Mouse (Mus musculus) forebrain, embryonic 15.5 days (tissue): ENCODE data around the gene Ercc1. TPM values are rescaled to one million over a fixed set of nuclear protein-coding genes. Genes with fewer than 3 reads are reported as not detected.

ENCODE experiments used
- ATAC-seq: fragments of 200-750 bp; cut with Nextera tagmentation; replicated peaks from 2 replicates; pipeline ENCODE4 v1.8.0; 2017; ENCODE audit warnings: mild to moderate bottlenecking, moderate TSS enrichment, moderate library complexity
- H3K27ac ChIP-seq: fragments of 300-500 bp; sonication (generic); replicated peaks from 2 replicates; pipeline ENCODE4 v1.5.1; 2015; ENCODE audit warnings: mild to moderate bottlenecking, inconsistent platforms
- H3K27me3 ChIP-seq: fragments of 300-500 bp; sonication (generic); 2 replicates; pipeline ENCODE4 v1.6.1; 2015; ENCODE audit warnings: inconsistent platforms
- H3K36me3 ChIP-seq: fragments of 300-500 bp; sonication (generic); 2 replicates; pipeline ENCODE4 v1.6.1; 2015; ENCODE audit warnings: mild to moderate bottlenecking, inconsistent platforms
- H3K4me1 ChIP-seq: fragments of 300-500 bp; sonication (generic); 2 replicates; pipeline ENCODE4 v1.6.1; 2015; ENCODE audit warnings: inconsistent platforms
- H3K4me2 ChIP-seq: fragments of 300-500 bp; sonication (generic); replicated peaks from 2 replicates; pipeline ENCODE4 v1.6.1; 2015; ENCODE audit warnings: mild to moderate bottlenecking, inconsistent platforms
- H3K4me3 ChIP-seq: fragments of 300-500 bp; sonication (generic); 2 replicates; pipeline ENCODE4 v1.5.1; 2015; ENCODE audit warnings: mild to moderate bottlenecking, inconsistent platforms
- H3K9ac ChIP-seq: fragments of 300-500 bp; sonication (generic); replicated peaks from 2 replicates; pipeline ENCODE4 v1.6.1; 2015; ENCODE audit warnings: mild to moderate bottlenecking, inconsistent platforms
- H3K9me3 ChIP-seq: fragments of 300-500 bp; sonication (generic); 2 replicates; pipeline ENCODE4 v1.6.1; 2016; ENCODE audit warnings: inconsistent platforms
- WGBS: fragments of 180-500 bp; shearing (Covaris S2); methylation state at CpG from one replicate; pipeline ENCODE4 v1.1.7; 2015; ENCODE audit warnings: mixed read lengths; 5-methylcytosine and 5-hydroxymethylcytosine counted together
- polyA plus RNA-seq: library from polyadenylated mRNA; unstranded; fragments of >200 nt; fragmentation: Nextera tagmentation; extraction: Ambion mirVana; gene quantifications from 2 replicates; pipeline ENCODE4 v1.2.1, GENCODE M21; 2015

Gene Ercc1
- polyA plus RNA-seq, 1 experiment from 2014 or later = 94.6 TPM

DNA sequence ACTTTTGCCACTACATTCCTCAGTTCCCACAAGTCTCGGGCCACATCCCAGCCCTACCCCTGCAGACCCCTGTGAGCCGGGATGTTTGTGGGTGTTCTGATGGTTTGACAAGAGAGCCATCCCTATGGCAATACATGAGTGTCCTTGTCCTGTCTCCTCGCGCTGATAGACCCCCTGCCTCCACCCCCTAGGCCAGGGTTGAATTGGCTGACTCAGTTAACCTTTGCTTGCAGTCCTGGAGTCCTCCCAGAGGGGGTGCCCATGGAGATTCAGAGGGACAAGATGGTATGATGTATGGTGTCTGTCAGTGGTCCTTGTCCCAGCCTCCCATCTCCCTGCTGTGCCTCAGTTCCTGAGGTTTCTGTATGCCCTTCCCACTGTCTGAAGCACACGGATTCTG is 30.5 kb upstream of the Ercc1 start:
- Histone ChIP-seq H3K4me1 (peaks cover 12% of the 10 kb centered on the region), H3K4me3 (no peak overlapping the region), H3K9ac (no peak overlapping the region), H3K27me3 (peaks cover 12% of the 10 kb centered on the region; the same call in 1 of the 2 replicates), H3K27ac (no peak overlapping the region), H3K9me3 (no peaks in the 10 kb centered on the region), H3K4me2 (no peak overlapping the region), H3K36me3 (no peaks in the 10 kb centered on the region)
- 46% methylated on average over 5 of the region's 5 CpGs for whole genome bisulfite sequencing
- no peak for ATAC-seq

GRCm38 (mm10) chr7:19316451-19317161 is 28.0 kb upstream of the Ercc1 start:
- no peak for ATAC-seq
- peaks cover 14% of the 10 kb centered on the region for H3K4me1 ChIP-seq
- peaks cover 10% of the 10 kb centered on the region; the same call in 1 of the 2 replicates for H3K27me3 ChIP-seq
- H3K4me2 ChIP-seq = no peak overlapping the region
- H3K27ac ChIP-seq = no peak overlapping the region
- H3K4me3 ChIP-seq = no peak overlapping the region
- 43% methylated on average over 14 of the region's 14 CpGs for WGBS
- H3K36me3 ChIP-seq = no peaks in the 10 kb centered on the region
- no peaks in the 10 kb centered on the region for H3K9me3 ChIP-seq
- no peak overlapping the region for H3K9ac ChIP-seq

GRCm38 (mm10) chr7:19318201-19318600 is 26.4 kb upstream of the Ercc1 start:
- no peaks in the 10 kb centered on the region for H3K9me3 ChIP-seq
- peaks cover 14% of the 10 kb centered on the region for H3K4me1 ChIP-seq
- no peak overlapping the region for H3K27ac ChIP-seq
- H3K4me3 ChIP-seq = no peak overlapping the region
- no peak for ATAC-seq
- H3K36me3 ChIP-seq = no peaks in the 10 kb centered on the region
- H3K27me3 ChIP-seq = no peaks in the 10 kb centered on the region
- H3K4me2 ChIP-seq = no peak overlapping the region
- 80% methylated on average over 2 of the region's 2 CpGs for WGBS
- no peak overlapping the region for H3K9ac ChIP-seq

- Histone ChIP-seq H3K4me3 (no peak overlapping the region), H3K27me3 (no peaks in the 10 kb centered on the region), H3K4me2 (no peak overlapping the region), H3K36me3 (no peaks in the 10 kb centered on the region), H3K27ac (no peak overlapping the region), H3K9me3 (no peaks in the 10 kb centered on the region), H3K4me1 (peaks cover 14% of the 10 kb centered on the region), H3K9ac (no peak overlapping the region)
- ATAC-seq = no peak
- WGBS = 84% methylated on average over 7 of the region's 7 CpGs
Observed at GRCm38 (mm10) chr7:19318676-19319075, 25.9 kb upstream of the Ercc1 start.

GRCm38 (mm10) chr7:19319458-19319857 is 25.1 kb upstream of the Ercc1 start:
- Histone ChIP-seq H3K9me3 (no peaks in the 10 kb centered on the region), H3K27ac (peak overlapping the region; percentile 42; the same call in 1 of the 2 replicates), H3K4me2 (peak overlapping the region; percentile 71), H3K4me3 (peak overlapping the region; percentile 52), H3K9ac (peak overlapping the region; percentile 43), H3K27me3 (no peaks in the 10 kb centered on the region), H3K36me3 (no peaks in the 10 kb centered on the region), H3K4me1 (peaks cover 14% of the 10 kb centered on the region)
- peak; percentile 75 for ATAC-seq
- WGBS = 20% methylated on average over 9 of the region's 9 CpGs

DNA sequence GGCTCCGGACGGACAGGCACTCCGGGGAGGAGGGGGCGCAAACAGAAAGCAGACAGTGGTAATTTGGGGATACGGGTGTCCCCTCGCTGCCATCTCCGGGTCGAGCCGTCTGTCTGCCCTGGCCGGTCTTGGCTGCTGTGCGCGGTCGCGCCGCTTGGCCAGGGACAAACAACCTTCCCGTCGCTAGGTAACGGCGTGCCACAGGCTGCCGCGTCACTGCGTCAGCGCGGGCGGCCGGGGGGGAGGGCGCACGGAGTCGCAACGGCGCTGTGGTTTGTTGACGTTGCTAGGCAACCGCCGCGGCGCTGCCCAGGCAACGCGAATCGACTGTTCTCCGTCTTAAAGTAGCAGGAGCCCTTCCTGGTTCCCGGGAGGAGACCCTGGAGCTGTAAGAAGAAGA is 24.7 kb upstream of the Ercc1 start:
- Histone ChIP-seq H3K27ac (peak overlapping the region; percentile 42; the same call in 1 of the 2 replicates), H3K9ac (peak overlapping the region; percentile 43), H3K36me3 (no peaks in the 10 kb centered on the region), H3K4me2 (peak overlapping the region; percentile 71), H3K4me3 (peak overlapping the region; percentile 52), H3K4me1 (peaks cover 14% of the 10 kb centered on the region), H3K27me3 (no peaks in the 10 kb centered on the region), H3K9me3 (no peaks in the 10 kb centered on the region)
- WGBS = under 1% methylated on average over 41 of the region's 41 CpGs
- ATAC-seq = peak; percentile 96

GRCm38 (mm10) chr7:19320637-19321036 is 23.9 kb upstream of the Ercc1 start:
- H3K4me3 ChIP-seq = peak overlapping the region; percentile 52
- H3K4me2 ChIP-seq = peak overlapping the region; percentile 71
- H3K27me3 ChIP-seq = no peaks in the 10 kb centered on the region
- 0 out of 2 replicates have a peak overlapping the region, but pooled peaks have one; percentile 33 for H3K27ac ChIP-seq
- peaks cover 14% of the 10 kb centered on the region for H3K4me1 ChIP-seq
- no peaks in the 10 kb centered on the region for H3K36me3 ChIP-seq
- H3K9ac ChIP-seq = peak overlapping the region; percentile 36; the same call in 1 of the 2 replicates
- no peak for ATAC-seq
- 45% methylated on average over 7 of the region's 7 CpGs for WGBS
- no peaks in the 10 kb centered on the region for H3K9me3 ChIP-seq

DNA sequence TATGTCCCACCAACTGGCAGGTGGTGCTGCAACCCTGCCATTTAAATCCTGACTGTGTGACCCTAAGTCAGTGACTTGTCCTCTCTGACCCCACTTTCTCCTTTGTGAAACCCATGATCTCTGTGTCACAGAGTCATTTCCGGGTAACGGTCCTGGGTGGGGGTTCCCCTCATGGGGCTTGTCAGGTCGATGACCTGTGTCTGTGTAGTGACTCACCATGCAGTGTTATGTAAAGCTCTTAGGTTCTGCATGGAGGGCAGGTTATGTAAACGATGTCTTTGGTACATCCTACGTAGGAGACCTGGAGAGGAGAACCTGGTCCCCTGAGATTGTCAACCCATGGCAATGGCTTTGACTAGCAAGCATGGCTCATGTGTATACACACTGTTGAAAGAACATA is 23.1 kb upstream of the Ercc1 start:
- 71% methylated on average over 5 of the region's 5 CpGs for WGBS
- no peak for ATAC-seq

GRCm38 (mm10) chr7:19322489-19322888 is 22.1 kb upstream of the Ercc1 start:
- no peaks in the 10 kb centered on the region for H3K9me3 ChIP-seq
- H3K4me3 ChIP-seq = no peak overlapping the region
- no peak overlapping the region for H3K4me2 ChIP-seq
- peaks cover 31% of the 10 kb centered on the region for H3K4me1 ChIP-seq
- WGBS = 65% methylated on average over 9 of the region's 9 CpGs
- no peak overlapping the region for H3K27ac ChIP-seq
- no peak for ATAC-seq
- H3K36me3 ChIP-seq = no peaks in the 10 kb centered on the region
- no peaks in the 10 kb centered on the region for H3K27me3 ChIP-seq
- H3K9ac ChIP-seq = no peak overlapping the region

More for the DNA sequence above, 23.1 kb upstream of the Ercc1 start:
- H3K4me2 ChIP-seq = no peak overlapping the region
- no peak overlapping the region for H3K9ac ChIP-seq
- no peak overlapping the region for H3K27ac ChIP-seq
- H3K9me3 ChIP-seq = no peaks in the 10 kb centered on the region
- no peaks in the 10 kb centered on the region for H3K36me3 ChIP-seq
- H3K4me3 ChIP-seq = no peak overlapping the region
- H3K4me1 ChIP-seq = peaks cover 21% of the 10 kb centered on the region
- no peaks in the 10 kb centered on the region for H3K27me3 ChIP-seq

GRCm38 (mm10) chr7:19324221-19324620 is 20.4 kb upstream of the Ercc1 start:
- H3K9ac ChIP-seq = no peak overlapping the region
- H3K4me2 ChIP-seq = no peak overlapping the region
- H3K4me3 ChIP-seq = no peak overlapping the region
- 86% methylated on average over 11 of the region's 11 CpGs for WGBS
- H3K4me1 ChIP-seq = peaks cover 32% of the 10 kb centered on the region
- H3K9me3 ChIP-seq = no peaks in the 10 kb centered on the region
- H3K27me3 ChIP-seq = no peaks in the 10 kb centered on the region
- ATAC-seq = no peak
- H3K27ac ChIP-seq = no peak overlapping the region
- H3K36me3 ChIP-seq = no peaks in the 10 kb centered on the region

- 77% methylated on average over 21 of the region's 21 CpGs for WGBS
- no peak overlapping the region for H3K4me2 ChIP-seq
- no peak for ATAC-seq
- no peaks in the 10 kb centered on the region for H3K9me3 ChIP-seq
- H3K4me1 ChIP-seq = peaks cover 21% of the 10 kb centered on the region
- H3K27me3 ChIP-seq = no peaks in the 10 kb centered on the region
- no peak overlapping the region for H3K4me3 ChIP-seq
- H3K27ac ChIP-seq = no peak overlapping the region
- no peak overlapping the region for H3K9ac ChIP-seq
- H3K36me3 ChIP-seq = no peaks in the 10 kb centered on the region
Observed at GRCm38 (mm10) chr7:19325262-19326199, 19.0 kb upstream of the Ercc1 start.

DNA sequence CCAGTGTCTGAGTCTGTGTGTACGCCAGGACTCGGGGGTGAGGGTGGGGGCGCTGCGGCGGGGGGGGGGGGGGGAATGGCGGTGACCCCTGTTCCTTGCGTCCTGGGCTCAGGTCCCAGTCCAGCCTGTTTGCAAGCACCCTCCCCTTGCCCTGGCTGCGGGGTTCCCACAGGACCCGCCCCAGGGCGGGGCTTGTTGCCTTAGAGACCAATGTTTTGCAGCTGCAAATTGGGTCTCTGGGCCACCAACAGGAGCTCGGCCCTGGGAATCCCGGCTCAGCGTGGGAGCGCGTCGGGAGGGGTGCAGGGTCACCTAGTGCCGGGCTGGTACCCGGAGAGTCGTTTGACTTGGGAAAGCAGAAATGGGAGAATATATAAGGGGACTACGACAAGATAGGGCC is 18.2 kb upstream of the Ercc1 start:
- peak; percentile 62 for ATAC-seq
- Histone ChIP-seq H3K27ac (peak overlapping the region; percentile 31; the same call in 1 of the 2 replicates), H3K36me3 (no peaks in the 10 kb centered on the region), H3K27me3 (no peaks in the 10 kb centered on the region), H3K4me1 (peaks cover 19% of the 10 kb centered on the region), H3K4me2 (peak overlapping the region; percentile 83), H3K4me3 (peak overlapping the region; percentile 46), H3K9me3 (no peaks in the 10 kb centered on the region), H3K9ac (no peak overlapping the region)
- WGBS = under 1% methylated on average over 20 of the region's 20 CpGs
